Mouse (Mus musculus) cortical plate, adult 2 months (tissue): ENCODE measurements at regions not wholly inside any gene's neighbourhood (a gene's known extent, or its start where the extent isn't known, plus 50 kb on each side); places are given as distances from the start of the nearest gene placed in this dataset.

Experiments used
- CTCF ChIP-seq: fragments of 200-500 bp; IDR thresholded peaks from 2 replicates; pipeline ENCODE4 v1.5.1; 2011; ENCODE audit warnings: mild to moderate bottlenecking, control low read depth, low read length; ENCODE audit not compliant: insufficient read depth; ENCODE audit errors: extremely low read depth
- POLR2A ChIP-seq: fragments of 200-500 bp; IDR thresholded peaks from 2 replicates; pipeline ENCODE4 v1.6.1; 2011; ENCODE audit warnings: mild to moderate bottlenecking, low read length, control low read depth; ENCODE audit not compliant: insufficient read depth; ENCODE audit errors: extremely low read depth

DNA sequence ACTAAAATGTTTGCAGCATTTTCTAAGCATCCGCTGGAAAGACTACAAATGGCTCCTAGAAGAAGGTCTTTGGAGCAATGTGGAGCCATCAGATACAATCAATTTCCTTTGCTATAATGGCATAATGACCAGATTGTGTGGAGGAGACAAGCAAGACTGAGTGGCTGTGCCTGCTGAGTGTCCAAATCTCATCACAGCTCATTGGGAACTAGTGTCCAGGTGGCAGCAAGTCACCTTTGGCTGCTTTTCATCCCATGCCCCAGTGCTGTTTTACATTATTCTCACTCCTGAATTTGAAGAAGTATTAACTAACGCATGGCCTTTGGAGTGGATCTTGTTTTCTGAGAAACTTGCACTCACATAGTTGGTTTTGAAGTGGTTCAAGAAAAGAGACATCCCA, 62.8 kb downstream of the Gm815 start:
- TF ChIP-seq POLR2A (no peak), CTCF (no peak)
